Mouse (Mus musculus): ENCODE data around the gene Naa11.

- TF ChIP-seq USF1 (IDR thresholded peaks at IDR 0.05; ENCODE audit: low read depth) (no peak), CTCF (IDR thresholded peaks at IDR 0.05; ENCODE audit: control insufficient read depth, insufficient read depth, insufficient read length) (no peak), CEBPB (IDR thresholded peaks at IDR 0.05; ENCODE audit: low read depth) (no peak), MYOD1 (IDR thresholded peaks at IDR 0.05; ENCODE audit: control insufficient read depth, insufficient read length, low read depth) (peak; percentile 96), MYOG (IDR thresholded peaks at IDR 0.05; ENCODE audit: control insufficient read depth, extremely low read depth, insufficient read length) (no peak), MAX (IDR thresholded peaks at IDR 0.05) (no peak), FOSL1 (IDR thresholded peaks at IDR 0.05; ENCODE audit: insufficient read depth, low read length, poor library complexity, severe bottlenecking) (peak; percentile 92)
Observed at GRCm38 (mm10) chr5:97397585-97397984, 5.4 kb upstream of the Naa11 start.

Data from C2C12 (cell line).